Mouse (Mus musculus): ENCODE data around the gene Edc3.

GRCm38 (mm10) chr9:57666536-57666935, 41.8 kb upstream of the Edc3 start:
- TF ChIP-seq CTCF (IDR thresholded peaks at IDR 0.05; ENCODE audit: insufficient read depth, low read length) (no peak), POLR2A (IDR thresholded peaks at IDR 0.05; ENCODE audit: borderline replicate concordance, extremely low read depth, low read depth, low read length) (no peak)

All from lung, adult 2 months (tissue).